Mouse (Mus musculus) spleen, adult 2 months (tissue): ENCODE measurements at regions not wholly inside any gene's neighbourhood (a gene's known extent, or its start where the extent isn't known, plus 50 kb on each side); places are given as distances from the start of the nearest gene placed in this dataset.

Source experiments
- CTCF ChIP-seq: fragments of 200-500 bp; IDR thresholded peaks from 2 replicates; pipeline ENCODE4 v1.5.1; 2011; ENCODE audit warnings: mild to moderate bottlenecking, inconsistent platforms; ENCODE audit not compliant: insufficient read depth, insufficient read length, insufficient replicate concordance; ENCODE audit errors: extremely low read depth
- POLR2A ChIP-seq: fragments of 200-500 bp; IDR thresholded peaks from 2 replicates; pipeline ENCODE4 v1.6.1; 2011; ENCODE audit warnings: low read depth, low read length, inconsistent platforms

- TF ChIP-seq CTCF (no peak), POLR2A (no peak)
Observed at GRCm38 (mm10) chr17:9873695-9874094, 204.2 kb upstream of the Pabpc6 start.
